Mouse (Mus musculus): Measurements from ENCODE around the gene Nr2c2ap.

DNA sequence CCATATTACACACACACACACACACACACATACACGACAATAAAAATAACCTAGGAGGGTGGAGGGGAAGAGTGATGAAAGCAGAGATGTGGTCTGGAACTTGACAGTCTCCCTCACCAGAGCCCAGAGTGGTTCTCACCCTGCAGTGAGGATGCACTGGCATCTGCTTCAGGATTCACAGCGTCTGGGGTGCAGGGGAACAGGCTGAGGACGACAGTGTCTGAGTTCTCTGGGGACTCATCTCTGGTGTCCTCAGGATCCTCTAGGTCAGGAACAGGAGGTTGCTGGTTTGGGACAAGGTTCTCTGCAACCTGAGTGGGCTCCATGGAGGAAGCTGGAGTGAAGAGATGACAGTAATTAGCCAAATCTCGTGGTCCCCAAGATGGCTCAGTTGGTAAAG lies 6.8 kb downstream of the Nr2c2ap start:
- TF ChIP-seq POLR2A (IDR thresholded peaks at IDR 0.05; ENCODE audit: insufficient read depth, low read depth, low read length) (no peak), EP300 (IDR thresholded peaks at IDR 0.05; ENCODE audit: insufficient read depth, low read depth, low read length) (no peak), CTCF (IDR thresholded peaks at IDR 0.05) (no peak)
